Mouse (Mus musculus) CH12.LX (cell line): ENCODE results near the gene Mast3.

ENCODE experiments used
- BHLHE40 ChIP-seq: IDR thresholded peaks from 2 replicates; pipeline ENCODE4 v1.6.1; 2011; ENCODE audit warnings: mild to moderate bottlenecking, low read depth, low read length, improper control_type of control experiment
- CTCF ChIP-seq, 2 experiments: IDR thresholded peaks in 1 of 2; conservative IDR thresholded peaks in 1 of 2; 2 replicates each; pipeline ENCODE4 v1.5.1; 2011 to 2012; ENCODE audit warnings: low read depth in 2 of 2, low read length in 2 of 2, improper control_type of control experiment in 1 of 2, inconsistent platforms in 1 of 2, mild to moderate bottlenecking in 1 of 2, moderate library complexity in 1 of 2
- EP300 ChIP-seq: IDR thresholded peaks from 2 replicates; pipeline ENCODE4 v1.6.1; 2011; ENCODE audit warnings: low read length, improper control_type of control experiment
- MAFK ChIP-seq: IDR thresholded peaks from 2 replicates; pipeline ENCODE4 v1.6.1; 2011; ENCODE audit warnings: low read length, improper control_type of control experiment; ENCODE audit not compliant: insufficient replicate concordance
- UBTF ChIP-seq: IDR thresholded peaks from 2 replicates; pipeline ENCODE4 v1.6.1; 2012; ENCODE audit warnings: low read depth, mild to moderate bottlenecking, inconsistent platforms, low read length, improper control_type of control experiment, moderate library complexity

GRCm38 (mm10) chr8:70843941-70844340 lies 39.1 kb upstream of the Mast3 start:
- TF ChIP-seq CTCF (conservative IDR thresholded peaks at IDR 0.05 in 1 of 2, IDR thresholded peaks at IDR 0.05 in 1 of 2; ENCODE audit: low read depth in 2 of 2, low read length in 2 of 2) = no peak
- TF ChIP-seq BHLHE40 = no peak
- TF ChIP-seq EP300 = no peak
- TF ChIP-seq MAFK = no peak
- no peak for TF ChIP-seq UBTF
